Mouse (Mus musculus) forelimb bud, embryonic 11.5 days (tissue): ENCODE measurements around the gene Slc4a7.
A peak's percentile ranks its signal among the peaks of the same experiment; 100 is the strongest.
"Not testable (repeated sequence)": the region's sequence is repeated elsewhere in the genome, so short reads cannot be mapped to it uniquely, and the experiment has no call there.

Source experiments
- DNase-seq: peaks from one replicate; pipeline ENCODE4 v3.0.0-alpha.2; 2012; ENCODE audit warnings: low read depth, low spot score

Gene Slc4a7

GRCm38 (mm10) chr14:14800332-14800731 lies 98.3 kb downstream of the Slc4a7 start:
- no peak for DNase-seq

- DNase-seq, result no peak
These were observed 98.7 kb downstream of the Slc4a7 start for GRCm38 (mm10) chr14:14800810-14801209.

GRCm38 (mm10) chr14:14803115-14803514 lies 101.0 kb downstream of the Slc4a7 start, which contains the start of gene Nek10:
Nek10 (plus strand) TSS chr14:14803415.
- DNase-seq, result not testable (repeated sequence)

GRCm38 (mm10) chr14:14803921-14804517 lies 101.9 kb downstream of the Slc4a7 start:
- DNase-seq, result peak; percentile 77

- DNase-seq, result no peak
These were observed 102.6 kb downstream of the Slc4a7 start for GRCm38 (mm10) chr14:14804518-14805212.

- no peak for DNase-seq
These were observed 130.6 kb downstream of the Slc4a7 start for GRCm38 (mm10) chr14:14832520-14833240.

GRCm38 (mm10) chr14:14833498-14833897 lies 131.4 kb downstream of the Slc4a7 start:
- no peak for DNase-seq

GRCm38 (mm10) chr14:14834266-14834665 lies 132.2 kb downstream of the Slc4a7 start:
- DNase-seq, result no peak

- DNase-seq, result no peak
These were observed 135.5 kb downstream of the Slc4a7 start for GRCm38 (mm10) chr14:14837627-14838026.

- no peak for DNase-seq
These were observed 136.0 kb downstream of the Slc4a7 start for GRCm38 (mm10) chr14:14838109-14838508.

GRCm38 (mm10) chr14:14842734-14843530 lies 140.9 kb downstream of the Slc4a7 start:
- DNase-seq, result no peak
